Mouse (Mus musculus) embryonic fibroblast, embryonic 13.5 days (primary cell): ENCODE measurements around the gene Tex11.

Experiments used
- CTCF ChIP-seq: IDR thresholded peaks from 2 replicates; pipeline ENCODE4 v1.5.1; 2011; ENCODE audit warnings: mild to moderate bottlenecking, control low read depth, low read length, moderate library complexity, borderline replicate concordance; ENCODE audit not compliant: insufficient read depth
- POLR2A ChIP-seq: IDR thresholded peaks from 2 replicates; pipeline ENCODE4 v1.6.1; 2011; ENCODE audit warnings: low read depth, mild to moderate bottlenecking, control low read depth, low read length, moderate library complexity

GRCm38 (mm10) chrX:100821149-100821548 is 238.3 kb downstream of the Tex11 start:
- TF ChIP-seq CTCF: no peak
- no peak for TF ChIP-seq POLR2A
